Mouse (Mus musculus) c-Kit-positive CD71-positive TER-119-negative erythroid progenitor cells, embryonic 14.5 days (primary cell): ENCODE data around the gene Chrna7.

ENCODE experiments used
- DNase-seq: peaks from one replicate; pipeline ENCODE4 v3.0.0-alpha.2; 2013; ENCODE audit warnings: low read depth

The Chrna7 gene

GRCm38 (mm10) chr7:63212084-63212723 lies at the start of gene Chrna7:
TSS of gene Chrna7 (minus strand) at chr7:63212569.
- no peak for DNase-seq

- no peak for DNase-seq
These were observed 37.0 kb upstream of the Chrna7 start for GRCm38 (mm10) chr7:63249404-63249803.

- no peak for DNase-seq
These were observed 25.6 kb upstream of the Chrna7 start for GRCm38 (mm10) chr7:63237852-63238516.

- DNase-seq: no peak
These were observed 12.9 kb upstream of the Chrna7 start for GRCm38 (mm10) chr7:63225066-63225780.

- no peak for DNase-seq
These were observed 707 bp downstream of the Chrna7 start for GRCm38 (mm10) chr7:63211641-63212083.

- DNase-seq: no peak
These were observed 2.9 kb downstream of the Chrna7 start for GRCm38 (mm10) chr7:63209501-63209900.

- DNase-seq: no peak
These were observed 5.2 kb downstream of the Chrna7 start for GRCm38 (mm10) chr7:63207137-63207536.

GRCm38 (mm10) chr7:63195560-63195959 lies 16.8 kb downstream of the Chrna7 start:
- no peak for DNase-seq

GRCm38 (mm10) chr7:63189647-63190534 lies 22.5 kb downstream of the Chrna7 start:
- no peak for DNase-seq

- no peak for DNase-seq
These were observed 42.1 kb downstream of the Chrna7 start for GRCm38 (mm10) chr7:63170063-63170787.

GRCm38 (mm10) chr7:63164617-63165016 lies 47.8 kb downstream of the Chrna7 start:
- no peak for DNase-seq

GRCm38 (mm10) chr7:63162272-63162864 lies 50.0 kb downstream of the Chrna7 start:
- no peak for DNase-seq

GRCm38 (mm10) chr7:63153239-63153638 lies 59.1 kb downstream of the Chrna7 start:
- DNase-seq: no peak

- no peak for DNase-seq
These were observed 63.6 kb downstream of the Chrna7 start for GRCm38 (mm10) chr7:63148740-63149139.

GRCm38 (mm10) chr7:63148321-63148720 lies 64.0 kb downstream of the Chrna7 start:
- no peak for DNase-seq

- no peak for DNase-seq
These were observed 89.8 kb downstream of the Chrna7 start for GRCm38 (mm10) chr7:63122547-63122946.

GRCm38 (mm10) chr7:63113671-63114070 lies 98.7 kb downstream of the Chrna7 start:
- DNase-seq: no peak

GRCm38 (mm10) chr7:63113252-63113651 lies 99.1 kb downstream of the Chrna7 start:
- no peak for DNase-seq

- no peak for DNase-seq
These were observed 103.0 kb downstream of the Chrna7 start for GRCm38 (mm10) chr7:63109348-63109747.

GRCm38 (mm10) chr7:63085954-63086353 lies 126.4 kb downstream of the Chrna7 start:
- DNase-seq: no peak
